Mouse (Mus musculus): Measurements from ENCODE around the gene Ptpn3. TPM values are rescaled to one million over a fixed set of nuclear protein-coding genes. Genes with fewer than 3 reads are reported as not detected.

The Ptpn3 gene
- polyA plus RNA-seq, 1 experiment from 2014 or later, result 9.7 TPM

GRCm38 (mm10) chr4:57232439-57232838 is 69.2 kb downstream of the Ptpn3 start:
- DNase-seq (ENCODE audit: low spot score) (no peak), ATAC-seq (replicated peaks; ENCODE audit: low FRiP score, low TSS enrichment, low read depth) (no peak)
- Histone ChIP-seq H3K4me1 (replicated peaks; ENCODE audit: control insufficient read depth, insufficient read depth, low read length) (0 out of 2 replicates have a peak, but pooled peaks cover 3% of the 10 kb centered on the region), H3K4me2 (ENCODE audit: low read length) (no peak overlapping the region), H3K27ac (ENCODE audit: low read depth) (no peak overlapping the region), H3K27me3 (replicated peaks; ENCODE audit: control insufficient read depth, insufficient read depth, low read length) (no peaks in the 10 kb centered on the region), H3K9ac (ENCODE audit: low read length) (no peak overlapping the region), H3K4me3 (ENCODE audit: low read depth, low read length) (no peak overlapping the region), H3K9me3 (ENCODE audit: control insufficient read depth, low read length) (no peaks in the 10 kb centered on the region), H3K36me3 (ENCODE audit: control insufficient read depth, insufficient read depth, low read length) (peaks cover 17% of the 10 kb centered on the region)
- 90% methylated on average over 8 of the region's 8 CpGs for WGBS

DNA sequence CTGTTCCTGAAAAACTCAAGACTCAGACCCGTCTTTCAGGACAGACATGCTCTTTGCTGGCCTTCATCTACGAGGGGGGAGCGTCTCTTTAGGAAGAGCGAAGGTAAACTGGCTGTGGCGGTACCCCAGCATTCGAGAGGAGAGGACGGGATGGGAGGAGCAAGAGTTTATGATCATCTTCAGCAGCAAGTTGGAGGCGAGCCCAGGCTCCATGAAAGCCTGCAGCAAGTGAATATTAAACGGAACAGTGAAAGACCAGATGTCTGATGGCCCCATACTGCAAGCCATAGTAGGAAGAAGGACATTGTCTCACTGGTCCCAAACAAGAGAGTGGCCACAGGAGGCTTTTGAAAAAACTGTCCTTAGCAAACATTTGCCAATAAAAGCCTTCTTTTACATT is 70.3 kb downstream of the Ptpn3 start:
- Histone ChIP-seq H3K4me1 (replicated peaks; ENCODE audit: control insufficient read depth, insufficient read depth, low read length) (0 out of 2 replicates have a peak, but pooled peaks cover 3% of the 10 kb centered on the region), H3K9ac (ENCODE audit: low read length) (no peak overlapping the region), H3K27ac (ENCODE audit: low read depth) (no peak overlapping the region), H3K4me2 (ENCODE audit: low read length) (no peak overlapping the region), H3K9me3 (ENCODE audit: control insufficient read depth, low read length) (no peaks in the 10 kb centered on the region), H3K36me3 (ENCODE audit: control insufficient read depth, insufficient read depth, low read length) (peaks cover 17% of the 10 kb centered on the region), H3K27me3 (replicated peaks; ENCODE audit: control insufficient read depth, insufficient read depth, low read length) (no peaks in the 10 kb centered on the region), H3K4me3 (ENCODE audit: low read depth, low read length) (no peak overlapping the region)
- no peak for ATAC-seq (replicated peaks; ENCODE audit: low FRiP score, low TSS enrichment, low read depth)
- no peak for DNase-seq (ENCODE audit: low spot score)
- WGBS, result 63% methylated on average over 9 of the region's 9 CpGs

DNA sequence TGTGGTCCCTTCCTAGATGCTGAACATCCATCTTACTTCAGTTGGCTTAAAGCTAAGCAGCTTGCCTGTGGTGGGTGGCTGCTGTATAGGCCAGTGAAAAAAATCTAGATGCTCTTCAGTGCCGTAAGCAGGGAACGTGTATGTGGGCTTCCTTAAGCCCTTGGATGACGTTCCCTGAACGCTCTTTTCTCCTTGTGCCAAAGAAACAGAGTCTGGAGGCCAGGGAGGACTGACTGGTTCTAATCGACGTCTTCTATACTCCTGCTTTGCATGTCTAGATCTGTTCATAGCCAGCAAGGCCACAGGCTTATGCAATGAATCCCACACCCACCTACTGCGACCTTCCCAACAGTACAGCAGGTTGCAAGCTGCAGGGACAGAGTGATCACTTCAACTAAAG is 71.3 kb downstream of the Ptpn3 start:
- H3K27ac ChIP-seq (ENCODE audit: low read depth), result no peak overlapping the region
- H3K9me3 ChIP-seq (ENCODE audit: control insufficient read depth, low read length), result no peaks in the 10 kb centered on the region
- H3K4me3 ChIP-seq (ENCODE audit: low read depth, low read length), result no peak overlapping the region
- H3K4me1 ChIP-seq (replicated peaks; ENCODE audit: control insufficient read depth, insufficient read depth, low read length), result 0 out of 2 replicates have a peak, but pooled peaks cover 3% of the 10 kb centered on the region
- H3K4me2 ChIP-seq (ENCODE audit: low read length), result no peak overlapping the region
- DNase-seq (ENCODE audit: low spot score) (no peak), ATAC-seq (replicated peaks; ENCODE audit: low FRiP score, low TSS enrichment, low read depth) (no peak)
- H3K36me3 ChIP-seq (ENCODE audit: control insufficient read depth, insufficient read depth, low read length), result peaks cover 17% of the 10 kb centered on the region
- no peaks in the 10 kb centered on the region for H3K27me3 ChIP-seq (replicated peaks; ENCODE audit: control insufficient read depth, insufficient read depth, low read length)
- WGBS, result 81% methylated on average over 7 of the region's 7 CpGs
- H3K9ac ChIP-seq (ENCODE audit: low read length), result no peak overlapping the region

DNA sequence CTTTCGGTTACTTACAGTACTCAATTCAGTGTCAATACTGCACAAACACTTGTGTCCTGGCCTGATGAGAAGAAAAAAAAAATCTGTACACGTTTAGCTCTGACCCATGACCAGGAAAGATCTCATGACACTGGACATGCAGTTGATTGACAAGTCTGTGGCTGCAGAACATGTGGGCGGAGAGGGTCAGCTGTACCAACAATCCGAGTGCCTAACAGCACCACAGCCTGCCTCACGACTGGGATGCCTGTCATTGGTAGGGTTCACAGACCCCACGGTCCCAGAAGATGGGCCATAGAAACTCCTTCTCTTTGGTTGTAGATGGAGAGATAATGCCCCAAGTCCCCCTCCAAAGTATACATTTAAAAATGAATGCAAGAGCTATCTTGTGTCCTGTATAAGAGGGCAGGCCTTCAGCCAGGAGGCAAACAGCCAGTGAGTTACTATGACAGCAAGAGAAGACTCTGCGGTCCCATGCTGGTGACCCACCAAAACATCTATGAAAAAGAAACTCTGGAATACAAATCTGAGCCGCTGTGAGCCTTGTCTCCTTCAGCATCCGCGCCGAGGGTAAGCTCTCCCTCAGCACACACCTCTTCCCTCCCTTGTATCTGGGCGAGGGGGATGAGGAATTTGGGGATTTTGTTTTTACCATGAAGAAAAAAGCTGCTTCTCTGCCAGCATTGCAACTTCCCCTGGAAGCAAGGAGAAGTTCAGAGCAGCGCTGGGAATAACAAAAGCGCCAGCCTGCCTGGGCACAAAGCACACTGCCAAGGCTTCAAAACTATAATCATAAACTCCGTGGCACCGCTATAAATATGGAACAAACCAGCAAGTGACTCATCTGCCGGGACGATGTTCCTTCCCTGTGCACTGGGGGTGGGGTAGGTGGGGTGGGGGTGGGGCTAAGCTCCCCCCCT is 72.8 kb downstream of the Ptpn3 start:
- ATAC-seq (replicated peaks; ENCODE audit: low FRiP score, low TSS enrichment, low read depth) (no peak), DNase-seq (ENCODE audit: low spot score) (no peak)
- Histone ChIP-seq H3K27ac (ENCODE audit: low read depth) (no peak overlapping the region), H3K4me2 (ENCODE audit: low read length) (no peak overlapping the region), H3K36me3 (ENCODE audit: control insufficient read depth, insufficient read depth, low read length) (peaks cover 12% of the 10 kb centered on the region), H3K9ac (ENCODE audit: low read length) (no peak overlapping the region), H3K4me3 (ENCODE audit: low read depth, low read length) (no peak overlapping the region), H3K4me1 (replicated peaks; ENCODE audit: control insufficient read depth, insufficient read depth, low read length) (0 out of 2 replicates have a peak, but pooled peaks cover 3% of the 10 kb centered on the region), H3K9me3 (ENCODE audit: control insufficient read depth, low read length) (no peaks in the 10 kb centered on the region), H3K27me3 (replicated peaks; ENCODE audit: control insufficient read depth, insufficient read depth, low read length) (no peaks in the 10 kb centered on the region)
- 74% methylated on average over 18 of the region's 18 CpGs for WGBS

GRCm38 (mm10) chr4:57224776-57225175 is 76.9 kb downstream of the Ptpn3 start:
- Histone ChIP-seq H3K4me3 (ENCODE audit: low read depth, low read length) (no peak overlapping the region), H3K9me3 (ENCODE audit: control insufficient read depth, low read length) (no peaks in the 10 kb centered on the region), H3K4me2 (ENCODE audit: low read length) (no peak overlapping the region), H3K36me3 (ENCODE audit: control insufficient read depth, insufficient read depth, low read length) (no peaks in the 10 kb centered on the region), H3K27ac (ENCODE audit: low read depth) (no peak overlapping the region), H3K27me3 (replicated peaks; ENCODE audit: control insufficient read depth, insufficient read depth, low read length) (no peaks in the 10 kb centered on the region), H3K9ac (ENCODE audit: low read length) (no peak overlapping the region), H3K4me1 (replicated peaks; ENCODE audit: control insufficient read depth, insufficient read depth, low read length) (no peaks in the 10 kb centered on the region)
- ATAC-seq (replicated peaks; ENCODE audit: low FRiP score, low TSS enrichment, low read depth) (no peak), DNase-seq (ENCODE audit: low spot score) (no peak)
- 94% methylated on average over 2 of the region's 2 CpGs for WGBS

GRCm38 (mm10) chr4:57217746-57218145 is 83.9 kb downstream of the Ptpn3 start:
- Histone ChIP-seq H3K27me3 (replicated peaks; ENCODE audit: control insufficient read depth, insufficient read depth, low read length) (no peaks in the 10 kb centered on the region), H3K36me3 (ENCODE audit: control insufficient read depth, insufficient read depth, low read length) (peaks cover 9% of the 10 kb centered on the region; the same call in 1 of the 2 replicates), H3K4me1 (replicated peaks; ENCODE audit: control insufficient read depth, insufficient read depth, low read length) (no peaks in the 10 kb centered on the region), H3K4me2 (ENCODE audit: low read length) (no peak overlapping the region), H3K27ac (ENCODE audit: low read depth) (no peak overlapping the region), H3K9me3 (ENCODE audit: control insufficient read depth, low read length) (no peaks in the 10 kb centered on the region), H3K9ac (ENCODE audit: low read length) (no peak overlapping the region), H3K4me3 (ENCODE audit: low read depth, low read length) (no peak overlapping the region)
- 91% methylated on average over 9 of the region's 9 CpGs for WGBS
- DNase-seq (ENCODE audit: low spot score) (no peak), ATAC-seq (replicated peaks; ENCODE audit: low FRiP score, low TSS enrichment, low read depth) (no peak)

- no peak for ATAC-seq (replicated peaks; ENCODE audit: low FRiP score, low TSS enrichment, low read depth)
- 92% methylated on average over 4 of the region's 4 CpGs for WGBS
- Histone ChIP-seq H3K4me2 (ENCODE audit: low read length) (no peak overlapping the region), H3K9ac (ENCODE audit: low read length) (no peak overlapping the region), H3K27me3 (replicated peaks; ENCODE audit: control insufficient read depth, insufficient read depth, low read length) (no peaks in the 10 kb centered on the region), H3K27ac (ENCODE audit: low read depth) (no peak overlapping the region), H3K9me3 (ENCODE audit: control insufficient read depth, low read length) (no peaks in the 10 kb centered on the region), H3K4me3 (ENCODE audit: low read depth, low read length) (no peak overlapping the region), H3K4me1 (replicated peaks; ENCODE audit: control insufficient read depth, insufficient read depth, low read length) (no peaks in the 10 kb centered on the region), H3K36me3 (ENCODE audit: control insufficient read depth, insufficient read depth, low read length) (peaks cover 9% of the 10 kb centered on the region; the same call in 1 of the 2 replicates)
- no peak for DNase-seq (ENCODE audit: low spot score)
Measured at GRCm38 (mm10) chr4:57216535-57216934, 85.1 kb downstream of the Ptpn3 start.

DNA sequence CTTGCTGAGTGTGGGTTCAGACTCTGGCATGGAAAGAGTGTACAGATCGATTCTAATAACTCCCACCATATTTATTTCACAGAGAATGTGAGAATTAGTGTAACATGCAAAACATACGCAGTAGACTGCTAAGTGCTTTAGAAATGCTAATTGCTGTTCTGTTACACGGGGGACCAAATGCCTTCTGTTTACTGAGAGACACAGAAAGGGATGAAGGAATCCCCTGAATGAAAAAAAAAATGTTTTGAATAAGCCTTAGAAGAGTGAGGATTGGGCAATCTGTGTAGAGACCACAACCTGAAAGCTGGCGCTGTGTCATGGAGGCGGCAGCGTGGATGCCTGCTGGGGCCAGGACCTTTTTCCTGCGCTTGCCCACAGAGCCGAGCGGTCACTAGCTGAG is 86.8 kb downstream of the Ptpn3 start:
- DNase-seq (ENCODE audit: low spot score) (no peak), ATAC-seq (replicated peaks; ENCODE audit: low FRiP score, low TSS enrichment, low read depth) (no peak)
- WGBS, result 87% methylated on average over 9 of the region's 9 CpGs
- Histone ChIP-seq H3K9me3 (ENCODE audit: control insufficient read depth, low read length) (no peaks in the 10 kb centered on the region), H3K27ac (ENCODE audit: low read depth) (no peak overlapping the region), H3K9ac (ENCODE audit: low read length) (no peak overlapping the region), H3K27me3 (replicated peaks; ENCODE audit: control insufficient read depth, insufficient read depth, low read length) (no peaks in the 10 kb centered on the region), H3K4me1 (replicated peaks; ENCODE audit: control insufficient read depth, insufficient read depth, low read length) (no peaks in the 10 kb centered on the region), H3K4me2 (ENCODE audit: low read length) (no peak overlapping the region), H3K36me3 (ENCODE audit: control insufficient read depth, insufficient read depth, low read length) (peaks cover 9% of the 10 kb centered on the region; the same call in 1 of the 2 replicates), H3K4me3 (ENCODE audit: low read depth, low read length) (no peak overlapping the region)

- no peak overlapping the region for H3K27ac ChIP-seq (ENCODE audit: low read depth)
- ATAC-seq (replicated peaks; ENCODE audit: low FRiP score, low TSS enrichment, low read depth) (no peak), DNase-seq (ENCODE audit: low spot score) (no peak)
- no peaks in the 10 kb centered on the region for H3K4me1 ChIP-seq (replicated peaks; ENCODE audit: control insufficient read depth, insufficient read depth, low read length)
- no peaks in the 10 kb centered on the region for H3K27me3 ChIP-seq (replicated peaks; ENCODE audit: control insufficient read depth, insufficient read depth, low read length)
- no peaks in the 10 kb centered on the region for H3K9me3 ChIP-seq (ENCODE audit: control insufficient read depth, low read length)
- no peak overlapping the region for H3K9ac ChIP-seq (ENCODE audit: low read length)
- no peak overlapping the region for H3K4me2 ChIP-seq (ENCODE audit: low read length)
- peaks cover 9% of the 10 kb centered on the region; the same call in 1 of the 2 replicates for H3K36me3 ChIP-seq (ENCODE audit: control insufficient read depth, insufficient read depth, low read length)
- no peak overlapping the region for H3K4me3 ChIP-seq (ENCODE audit: low read depth, low read length)
- WGBS, result 84% methylated on average over 3 of the region's 3 CpGs
Measured at GRCm38 (mm10) chr4:57214114-57214513, 87.5 kb downstream of the Ptpn3 start.

Measured in intestine, embryonic 14.5 days (tissue).